ENCODE assay signal across 32 mouse cellular contexts in genomic region chr2:180392298-180392697, GRCm38 (mm10). TPM values are rescaled to one million over a fixed set of nuclear protein-coding genes. Genes with fewer than 3 reads are reported as not detected.
DNase-seq lines count a peak whose midpoint lies in the region; ATAC-seq lines count a peak whose summit lies in the region.
"Had no signal": no experiment of that assay in that cellular context is flagged by ENCODE, and none has a peak within 500 bp of the region (broad histone marks: within the 10 kb centered on the region; RNA-seq: fewer than 3 reads in every experiment).

No protein-coding gene starts in this region.

- H3K27me3 ChIP-seq in heart, embryonic 12.5 days (replicated peaks) = peaks cover 4% of the 10 kb centered on the region
- no peaks in the 10 kb centered on the region for H3K27me3 ChIP-seq in heart, embryonic 14.5 days (ENCODE audit: control insufficient read depth, insufficient read depth, low read length)
- peaks cover 46% of the 10 kb centered on the region for H3K27me3 ChIP-seq in midbrain, embryonic 10.5 days (ENCODE audit: low read depth, poor library complexity, severe bottlenecking)
- peaks cover 1% of the 10 kb centered on the region for H3K27me3 ChIP-seq in hindbrain, embryonic 11.5 days (ENCODE audit: control insufficient read depth, insufficient read depth, low read length)

- no peak for ATAC-seq in heart, embryonic 12.5 days (ENCODE audit: insufficient number of reproducible peaks, low FRiP score)
- no peak for ATAC-seq in heart, embryonic 14.5 days (ENCODE audit: insufficient number of reproducible peaks, insufficient read depth, low FRiP score, low read depth)
- ATAC-seq in hindbrain, embryonic 11.5 days (ENCODE audit: low FRiP score) = no peak
- ATAC-seq: forebrain, embryonic 14.5 days; inflammation-experienced regulatory T-cells, adult 6 months; midbrain, embryonic 16.5 days; Patski had no signal

- H3K36me3 ChIP-seq in heart, embryonic 12.5 days = peaks cover 26% of the 10 kb centered on the region
- peaks cover 79% of the 10 kb centered on the region for H3K36me3 ChIP-seq in heart, embryonic 14.5 days (ENCODE audit: control insufficient read depth, insufficient read depth, low read length)
- no peaks in the 10 kb centered on the region for H3K36me3 ChIP-seq in midbrain, embryonic 10.5 days
- no peaks in the 10 kb centered on the region for H3K36me3 ChIP-seq in hindbrain, embryonic 11.5 days (ENCODE audit: control insufficient read depth, insufficient read depth, low read length)
- H3K36me3 ChIP-seq: embryonic facial prominence, embryonic 12.5 days; G1E; hindbrain, embryonic 15.5 days; limb, embryonic 12.5 days; liver, embryonic 15.5 days; neural tube, embryonic 13.5 days had no signal

- H3K4me3 ChIP-seq in heart, embryonic 12.5 days = peak overlapping the region; percentile 36
- H3K4me3 ChIP-seq in heart, embryonic 14.5 days (ENCODE audit: control insufficient read depth in 1 of 2, insufficient read depth in 1 of 2, low read depth in 1 of 2, low read length in 2 of 2) = peak overlapping the region; percentile 16 to 34
- no peak overlapping the region for H3K4me3 ChIP-seq in midbrain, embryonic 10.5 days
- H3K4me3 ChIP-seq in hindbrain, embryonic 11.5 days (ENCODE audit: low read depth, low read length) = no peak overlapping the region
- H3K4me3 ChIP-seq: embryonic facial prominence, embryonic 12.5 days; hindbrain, embryonic 15.5 days; limb, embryonic 12.5 days; liver, embryonic 15.5 days; neural tube, embryonic 13.5 days had no signal

- intact Hi-C loops in heart, postnatal 25 days (cut with DNase I) = no loop called here

- no peak for DNase-seq in heart, postnatal 25 days (ENCODE audit: low spot score)
- DNase-seq in heart, postnatal 4 days = peak; percentile 37
- DNase-seq in midbrain, embryonic 10.5 days (ENCODE audit: low spot score) = no peak
- no peak for DNase-seq in hindbrain, embryonic 11.5 days (ENCODE audit: low spot score)
- DNase-seq: adrenal gland, postnatal 10 days; B cell, adult 2 months; cerebellum, adult 11 months; cerebellum, adult 9-10 months; cerebellum, postnatal 36 days; embryo, embryonic 11 days; kidney, adult 11 months; kidney, postnatal 25 days; lung, embryonic 14.5 days; lung, postnatal 14 days had no signal

- no peaks in the 10 kb centered on the region for H3K9me3 ChIP-seq in heart, embryonic 12.5 days (replicated peaks)
- no peaks in the 10 kb centered on the region for H3K9me3 ChIP-seq in heart, embryonic 14.5 days (ENCODE audit: control insufficient read depth, low read length)
- H3K9me3 ChIP-seq in midbrain, embryonic 10.5 days (replicated peaks) = no peaks in the 10 kb centered on the region
- H3K9me3 ChIP-seq in hindbrain, embryonic 11.5 days (ENCODE audit: control insufficient read depth, low read length) = no peaks in the 10 kb centered on the region
- H3K9me3 ChIP-seq: embryonic facial prominence, embryonic 12.5 days; G1E; hindbrain, embryonic 15.5 days; limb, embryonic 12.5 days; liver, embryonic 15.5 days; neural tube, embryonic 13.5 days had no signal

- H3K4me1 ChIP-seq in heart, embryonic 12.5 days (replicated peaks) = peaks cover 71% of the 10 kb centered on the region
- H3K4me1 ChIP-seq in heart, embryonic 14.5 days (ENCODE audit: control insufficient read depth in 2 of 2, insufficient read depth in 2 of 2, low read length in 2 of 2) = peaks cover 36 to 63% of the 10 kb centered on the region in 2 experiments
- H3K4me1 ChIP-seq in midbrain, embryonic 10.5 days = peaks cover 11% of the 10 kb centered on the region
- H3K4me1 ChIP-seq in hindbrain, embryonic 11.5 days (replicated peaks; ENCODE audit: control insufficient read depth, insufficient read depth, low read length) = no peaks in the 10 kb centered on the region
- H3K4me1 ChIP-seq: embryonic facial prominence, embryonic 12.5 days; hindbrain, embryonic 15.5 days; limb, embryonic 12.5 days; liver, embryonic 15.5 days; neural tube, embryonic 13.5 days had no signal

- peak overlapping the region; percentile 67 for H3K4me2 ChIP-seq in heart, embryonic 12.5 days
- peak overlapping the region; percentile 90 for H3K4me2 ChIP-seq in heart, embryonic 14.5 days (ENCODE audit: low read length)
- H3K4me2 ChIP-seq in hindbrain, embryonic 11.5 days (replicated peaks; ENCODE audit: low read depth, low read length) = no peak overlapping the region
- H3K4me2 ChIP-seq: embryonic facial prominence, embryonic 12.5 days; hindbrain, embryonic 15.5 days; limb, embryonic 12.5 days; liver, embryonic 15.5 days; lung, embryonic 14.5 days; neural tube, embryonic 13.5 days had no signal

- peak overlapping the region; percentile 88 for H3K27ac ChIP-seq in heart, embryonic 12.5 days (ENCODE audit: poor library complexity, severe bottlenecking)
- peak overlapping the region; percentile 78 to 92 for H3K27ac ChIP-seq in heart, embryonic 14.5 days (replicated peaks in 1 of 2; ENCODE audit: control insufficient read depth in 1 of 2, insufficient read depth in 1 of 2, low read depth in 2 of 2, low read length in 2 of 2)
- no peak overlapping the region for H3K27ac ChIP-seq in midbrain, embryonic 10.5 days (replicated peaks)
- no peak overlapping the region for H3K27ac ChIP-seq in hindbrain, embryonic 11.5 days (ENCODE audit: low read depth, low read length)
- H3K27ac ChIP-seq: embryonic facial prominence, embryonic 12.5 days; hindbrain, embryonic 15.5 days; limb, embryonic 12.5 days; liver, embryonic 15.5 days; neural tube, embryonic 13.5 days had no signal

- 72% methylated on average over 6 of the region's 6 CpGs for WGBS in heart, embryonic 12.5 days
- 72% methylated on average over 6 of the region's 6 CpGs for WGBS in heart, embryonic 14.5 days
- 91% methylated on average over 6 of the region's 6 CpGs for WGBS in midbrain, embryonic 10.5 days
- WGBS in hindbrain, embryonic 11.5 days = 91% methylated on average over 6 of the region's 6 CpGs

- H3K9ac ChIP-seq in heart, embryonic 12.5 days = peak overlapping the region; percentile 63
- H3K9ac ChIP-seq in heart, embryonic 14.5 days (ENCODE audit: low read length) = peak overlapping the region; percentile 78
- H3K9ac ChIP-seq in hindbrain, embryonic 11.5 days (ENCODE audit: low read depth, low read length) = no peak overlapping the region
- H3K9ac ChIP-seq: embryonic facial prominence, embryonic 12.5 days; hindbrain, embryonic 15.5 days; limb, embryonic 12.5 days; liver, embryonic 15.5 days; lung, embryonic 14.5 days; neural tube, embryonic 13.5 days had no signal

RNA-seq across cellular contexts. Expression of gene Gata5, which starts 57.8 kb away (rescaled TPM):
- polyA plus RNA-seq in heart, embryonic 12.5 days (2016; fragmentation: Nextera tagmentation; extraction: Ambion mirVana) = 24.7 and 28.4 TPM in 2 replicates
- total RNA-seq in heart, postnatal 25 days (2021) = 1 to 10 TPM in 1 of 2 experiments, under 1 TPM in 1; 0.98 to 1.1 TPM
- polyA plus RNA-seq in heart, embryonic 14.5 days (2014; fragmentation: Nextera tagmentation; extraction: Ambion mirVana) = 7.3 and 9.7 TPM in 2 replicates
- total RNA-seq in heart, postnatal 4 days (2021) = 1 to 10 TPM; 1.6 to 2.5 TPM
- polyA plus RNA-seq in midbrain, embryonic 10.5 days (2016; fragmentation: Nextera tagmentation; extraction: Ambion mirVana) = 0.04 and 0.10 TPM in 2 replicates
- not detected in 2 replicates for polyA plus RNA-seq in hindbrain, embryonic 11.5 days (2014; fragmentation: Nextera tagmentation; extraction: Ambion mirVana)
- total RNA-seq: gastrocnemius, adult 18-20 months; layer of hippocampus, adult 18-20 months; layer of hippocampus, postnatal 10 days; left cerebral cortex, adult 18-20 months; left cerebral cortex, postnatal 25 days had no signal
- polyA plus RNA-seq: forebrain, embryonic 14.5 days; frontal cortex, adult 2 months; G1E; hindbrain, embryonic 15.5 days; inflammation-experienced regulatory T-cells, adult 6 months; midbrain, embryonic 16.5 days; Patski had no signal

Comparison
In these comparisons a context has a peak if more than half of its experiments do, and no peak if none do; other contexts are left out.
1. H3K27ac ChIP-seq: peak in heart, embryonic 12.5 days (single experiment) and heart, embryonic 14.5 days (2 of 2); none in midbrain, embryonic 10.5 days (single experiment) and hindbrain, embryonic 11.5 days (single experiment).
2. H3K4me3 ChIP-seq: peak in heart, embryonic 12.5 days (single experiment) and heart, embryonic 14.5 days (2 of 2); none in midbrain, embryonic 10.5 days (single experiment) and hindbrain, embryonic 11.5 days (single experiment).